Mouse (Mus musculus) spleen, adult 10 weeks (tissue): ENCODE measurements around the gene Zbtb37. TPM values are rescaled to one million over a fixed set of nuclear protein-coding genes. Genes with fewer than 3 reads are reported as not detected.

Experiments used
- polyA plus RNA-seq: library from polyadenylated mRNA; stranded (reverse); fragments of 350-450 nt; fragmentation: Illumina TruSeq; extraction: RNeasy Lipid Tissue Mini Kit (QIAGEN cat#74804); gene quantifications from one replicate; pipeline ENCODE4 v1.2.3, GENCODE M21; 2015; ENCODE audit warnings: low replicate concordance; ENCODE audit not compliant: insufficient read depth

Zbtb37 gene
- 28.7 TPM for polyA plus RNA-seq

DNA sequence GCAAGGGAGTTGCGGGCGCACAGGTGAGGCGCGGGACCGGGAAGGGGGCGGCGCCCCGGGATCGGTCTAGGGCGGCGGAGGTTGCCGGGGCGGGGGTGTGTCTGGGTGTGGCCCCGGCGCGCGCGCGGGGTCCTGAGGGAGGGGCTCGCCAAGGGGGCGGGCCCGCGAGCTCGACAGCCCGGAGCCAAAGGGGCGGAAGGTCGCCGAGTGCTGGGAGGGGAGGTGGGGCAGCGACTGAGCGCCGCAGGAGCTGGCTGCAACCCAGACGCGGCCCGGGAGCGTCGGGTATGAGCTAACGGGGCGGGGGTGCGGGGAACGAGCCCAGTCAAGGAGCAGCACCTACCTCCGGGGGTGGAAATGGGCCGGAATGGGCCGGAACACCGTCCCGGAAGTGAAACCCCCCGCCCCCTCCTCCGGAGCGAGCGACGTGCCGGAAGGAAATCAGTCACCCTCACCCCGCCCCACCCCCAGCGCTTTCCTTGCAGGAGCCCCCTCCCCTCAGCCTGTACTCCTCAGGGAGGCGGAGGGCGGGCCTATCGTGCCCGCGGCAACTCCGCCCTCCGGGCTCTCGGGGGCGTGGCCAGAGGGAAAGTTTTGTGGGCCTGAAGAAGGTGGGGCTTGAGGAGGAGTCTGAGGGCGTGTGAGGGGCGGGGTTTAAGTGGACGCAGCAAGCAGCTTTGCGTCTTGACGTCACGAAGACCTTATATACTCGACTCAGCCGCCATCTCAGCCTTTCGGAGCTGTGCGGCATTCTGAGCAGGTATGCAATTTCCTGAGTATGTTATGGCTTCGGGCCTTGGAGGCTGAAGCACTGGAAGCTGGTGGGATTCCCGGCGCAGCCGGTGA, at the start of gene Zbtb37:
Gene Zbtb37 (minus strand): TSS at position 415 of the 846 bp plus-strand sequence.

DNA sequence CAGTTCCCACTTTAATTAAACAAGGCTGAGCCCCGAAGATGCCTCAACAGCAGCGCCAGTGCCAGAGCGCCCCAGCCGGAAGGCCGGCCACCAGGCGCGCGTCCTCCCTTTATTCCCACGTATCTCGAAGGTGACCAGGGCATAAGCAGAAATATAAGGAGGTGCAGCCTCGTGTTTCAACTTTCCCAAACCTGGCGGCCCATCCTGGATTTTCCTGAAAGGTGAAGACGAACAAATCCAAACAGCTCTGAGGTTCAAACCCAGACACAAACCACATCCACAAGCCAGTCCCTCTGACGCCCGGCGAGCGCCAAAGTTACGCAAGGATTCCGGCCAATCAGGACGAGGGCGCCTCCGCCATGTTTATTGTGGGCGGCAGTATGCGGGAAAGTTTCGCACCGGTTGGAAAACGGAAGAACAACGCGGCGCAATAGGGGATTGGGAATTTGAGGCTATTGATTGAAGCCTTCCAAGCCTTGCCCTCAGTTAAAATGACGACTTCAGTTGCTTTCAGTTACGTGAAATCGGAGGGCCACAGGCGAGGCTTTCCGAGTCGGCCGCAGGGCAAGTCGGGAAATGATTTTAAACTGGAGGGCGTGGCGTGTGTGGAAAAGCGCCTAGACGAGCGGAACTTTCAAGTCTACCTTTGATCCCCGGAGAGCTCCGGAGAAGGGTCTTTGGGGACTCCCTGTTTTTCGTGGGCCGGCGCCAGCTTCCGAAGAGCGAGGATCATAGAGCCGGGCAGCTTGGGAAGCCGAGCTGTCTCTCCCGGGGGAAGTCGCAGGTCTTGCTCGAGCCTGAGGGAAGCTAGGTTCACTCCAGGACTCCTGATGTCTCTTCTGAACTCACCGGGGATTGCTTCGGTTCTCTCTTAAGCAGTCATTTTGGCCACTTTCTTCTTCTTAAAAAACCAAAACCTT, 36.0 kb upstream of the Zbtb37 start, which contains the start of the genes Dars2 and Cenpl:
Gene Dars2 (minus strand): TSS at position 307 of the 920 bp plus-strand sequence.
Gene Cenpl (plus strand): TSS at position 362 of the 920 bp plus-strand sequence.

DNA sequence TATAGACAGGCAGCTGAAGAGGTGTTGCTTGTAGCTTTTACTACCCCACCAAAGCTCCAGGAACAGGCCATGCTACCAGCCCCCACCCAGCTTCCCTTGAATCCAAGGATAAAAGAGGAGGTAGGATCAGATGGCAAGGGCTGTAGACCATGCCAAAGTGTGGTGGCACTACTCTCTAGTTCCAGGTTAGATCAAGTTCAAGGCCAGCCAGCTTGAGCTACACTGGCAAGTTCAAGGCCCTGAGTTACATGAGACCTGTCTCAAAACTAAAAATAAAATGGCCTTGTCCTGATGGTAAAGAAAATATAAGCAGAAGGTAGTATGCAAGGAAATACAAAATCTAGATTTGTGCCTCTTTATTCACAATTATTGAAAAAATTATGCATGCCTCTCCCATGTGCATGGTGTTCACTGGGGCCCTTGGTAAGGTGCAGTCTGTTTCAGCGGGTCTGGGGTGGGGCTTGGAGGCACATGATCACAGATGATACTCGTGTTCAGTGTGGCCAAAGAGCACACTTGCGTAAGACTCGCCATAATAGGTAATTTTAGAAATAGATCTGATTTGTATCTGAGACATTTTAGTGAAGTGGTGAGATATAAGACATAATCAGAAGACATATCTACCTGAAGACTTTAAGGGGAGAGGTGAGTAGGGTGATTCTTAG, 56.4 kb downstream of the Zbtb37 start, which contains the start of gene Serpinc1:
Gene Serpinc1 (plus strand): TSS at position 515 of the 665 bp plus-strand sequence.

Other genes starting within 250 kb of the Zbtb37 start
- gene Rabgap1l, start 241.6 kb downstream of the Zbtb37 start, polyA plus RNA-seq, result 199 TPM
- 34.1 TPM for gene Rc3h1, start 128.4 kb downstream of the Zbtb37 start, polyA plus RNA-seq
- gene Serpinc1, start 56.3 kb downstream of the Zbtb37 start, polyA plus RNA-seq, result 1.5 TPM
- gene Dars2, start 35.8 kb upstream of the Zbtb37 start, polyA plus RNA-seq, result 25.9 TPM
- 12.3 TPM for gene Cenpl, start 35.9 kb upstream of the Zbtb37 start, polyA plus RNA-seq
- 41.2 TPM for gene Klhl20, start 96.7 kb upstream of the Zbtb37 start, polyA plus RNA-seq
- not detected for gene Ankrd45, start 107.8 kb upstream of the Zbtb37 start, polyA plus RNA-seq
- gene Tex50, start 124.5 kb upstream of the Zbtb37 start, polyA plus RNA-seq, result not detected
- gene Prdx6, start 216.4 kb upstream of the Zbtb37 start, polyA plus RNA-seq, result 138 TPM